ENCODE assay signal across 8 mouse cellular contexts in the genomic region with DNA sequence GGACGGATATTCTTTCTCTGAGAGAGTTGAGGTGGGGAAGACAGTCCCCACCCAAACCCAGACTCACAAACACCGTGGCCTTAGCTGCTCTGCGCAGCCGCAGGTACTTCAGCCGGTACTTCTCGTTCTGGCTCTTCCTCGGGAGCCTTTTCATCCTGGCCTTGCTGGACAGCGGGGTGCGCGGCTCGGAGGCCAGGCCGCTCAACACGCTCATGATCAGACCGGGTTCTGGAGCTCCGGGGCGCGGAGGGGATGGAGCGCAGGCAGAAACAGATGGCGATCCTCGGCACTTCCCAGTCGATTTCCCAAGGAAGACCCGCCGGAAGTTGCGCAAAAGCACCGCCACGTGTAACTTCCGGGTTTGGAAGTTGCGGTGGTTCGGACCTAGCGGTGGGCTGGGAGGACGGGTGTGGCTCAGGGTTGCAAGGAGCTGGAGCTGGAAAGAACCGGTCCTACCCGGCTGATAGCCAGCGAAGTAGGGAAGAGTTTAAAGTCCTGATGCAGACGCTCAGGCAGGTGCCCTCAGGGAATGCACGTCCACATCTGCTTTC. TPM values are rescaled to one million over a fixed set of nuclear protein-coding genes. Genes with fewer than 3 reads are reported as not detected.
A peak's percentile ranks its signal among the peaks of the same experiment; 100 is the strongest.
DNase-seq lines count a peak whose midpoint lies in the region; ATAC-seq lines count a peak whose summit lies in the region.

Gene Tbrg1 (minus strand): TSS at position 382 of the 551 bp plus-strand sequence.

- under 1% methylated on average over 36 of the region's 36 CpGs for WGBS in hindbrain, embryonic 13.5 days

- peak within 1 kb of the TSS; percentile 87 for H3K4me2 ChIP-seq in hindbrain, embryonic 13.5 days

- H3K27me3 ChIP-seq in hindbrain, embryonic 13.5 days = 0 out of 2 replicates have a peak, but pooled peaks cover 5% of the 10 kb centered on the region

- peak within 1 kb of the TSS; percentile 86 for H3K9ac ChIP-seq in hindbrain, embryonic 13.5 days

- H3K9me3 ChIP-seq in hindbrain, embryonic 13.5 days = no peaks in the 10 kb centered on the region

- DNase-seq in NIH3T3 (ENCODE audit: low read depth) = peak; percentile 97
- DNase-seq in cerebellum, postnatal 14 days = peak; percentile 80 to 82
- peak; percentile 47 to 69 for DNase-seq in frontal cortex, postnatal 14 days (ENCODE audit: low spot score in 2 of 2)
- peak; percentile 61 to 68 for DNase-seq in layer of hippocampus, postnatal 25 days (ENCODE audit: extremely low spot score in 1 of 2, low spot score in 1 of 2)
- peak; percentile 84 for DNase-seq in lung, postnatal 25 days (ENCODE audit: low spot score)
- DNase-seq in retina, embryonic 14.5 days (ENCODE audit: low spot score) = peak; percentile 82
- peak; percentile 81 to 84 for DNase-seq in urinary bladder, adult 18-20 months (ENCODE audit: low spot score in 2 of 2)

- peak within 1 kb of the TSS; percentile 69 for H3K27ac ChIP-seq in hindbrain, embryonic 13.5 days

- peak; percentile 93 for ATAC-seq in hindbrain, embryonic 13.5 days (ENCODE audit: low FRiP score)

- peak within 1 kb of the TSS; percentile 83 for H3K4me3 ChIP-seq in hindbrain, embryonic 13.5 days

- peaks cover 24% of the 10 kb centered on the region for H3K36me3 ChIP-seq in hindbrain, embryonic 13.5 days

- peaks cover 12% of the 10 kb centered on the region for H3K4me1 ChIP-seq in hindbrain, embryonic 13.5 days (replicated peaks)

RNA-seq across cellular contexts. Expression of gene Tbrg1, which starts in this region (rescaled TPM):
- polyA plus RNA-seq in hindbrain, embryonic 13.5 days (2015; fragmentation: Nextera tagmentation; extraction: Ambion mirVana) = 89.2 and 95.8 TPM in 2 replicates
- 10 to 100 TPM; 47.4 to 49.8 TPM for total RNA-seq in layer of hippocampus, postnatal 25 days (2021)

Comparison
In these comparisons a context has a peak if more than half of its experiments do, and no peak if none do; other contexts are left out.
1. Peak in every context shown above with its lines: DNase-seq, ATAC-seq, H3K4me3 ChIP-seq and H3K27ac ChIP-seq.